Mouse (Mus musculus) hindbrain, embryonic 11.5 days (tissue): ENCODE results near the gene Ptch1. TPM values are rescaled to one million over a fixed set of nuclear protein-coding genes. Genes with fewer than 3 reads are reported as not detected.
A peak's percentile ranks its signal among the peaks of the same experiment; 100 is the strongest.

Source experiments
- ATAC-seq: fragments of 200-750 bp; cut with Nextera tagmentation; 2 replicates; pipeline ENCODE4 v1.8.0; 2017; ENCODE audit warnings: mild to moderate bottlenecking, moderate TSS enrichment, moderate library complexity; ENCODE audit not compliant: low FRiP score
- DNase-seq: peaks from one replicate; pipeline ENCODE4 v3.0.0-alpha.2; 2015; ENCODE audit warnings: low spot score
- H3K27ac ChIP-seq: fragments of 300-500 bp; sonication (generic); 2 replicates; pipeline ENCODE4 v1.5.1; 2014; ENCODE audit warnings: mild to moderate bottlenecking, low read depth, low read length
- H3K27me3 ChIP-seq: fragments of 300-500 bp; sonication (generic); 2 replicates; pipeline ENCODE4 v1.6.1; 2014; ENCODE audit warnings: mild to moderate bottlenecking, low read length, moderate library complexity, mixed read lengths; ENCODE audit not compliant: control insufficient read depth, insufficient read depth
- H3K36me3 ChIP-seq: fragments of 300-500 bp; sonication (generic); 2 replicates; pipeline ENCODE4 v1.6.1; 2014; ENCODE audit warnings: mild to moderate bottlenecking, low read length, moderate library complexity, mixed read lengths; ENCODE audit not compliant: control insufficient read depth, insufficient read depth
- H3K4me1 ChIP-seq: fragments of 300-500 bp; sonication (generic); replicated peaks from 2 replicates; pipeline ENCODE4 v1.6.1; 2014; ENCODE audit warnings: low read length, mixed read lengths; ENCODE audit not compliant: control insufficient read depth, insufficient read depth
- H3K4me2 ChIP-seq: fragments of 300-500 bp; sonication (generic); replicated peaks from 2 replicates; pipeline ENCODE4 v1.6.1; 2014; ENCODE audit warnings: mild to moderate bottlenecking, low read depth, low read length
- H3K4me3 ChIP-seq: fragments of 300-500 bp; sonication (generic); 2 replicates; pipeline ENCODE4 v1.5.1; 2014; ENCODE audit warnings: low read depth, low read length
- H3K9ac ChIP-seq: fragments of 300-500 bp; sonication (generic); 2 replicates; pipeline ENCODE4 v1.6.1; 2014; ENCODE audit warnings: low read depth, low read length
- H3K9me3 ChIP-seq: fragments of 300-500 bp; sonication (generic); 2 replicates; pipeline ENCODE4 v1.6.1; 2016; ENCODE audit warnings: low read length; ENCODE audit not compliant: control insufficient read depth
- WGBS: fragments of 180-500 bp; shearing (Covaris S2); extraction: QIAGEN DNeasy Blood & Tissue Kit; methylation state at CpG from one replicate; pipeline ENCODE4 v1.1.7; 2014; 5-methylcytosine and 5-hydroxymethylcytosine counted together
- polyA plus RNA-seq: library from polyadenylated mRNA; unstranded; fragments of >200 nt; fragmentation: Nextera tagmentation; extraction: Ambion mirVana; gene quantifications from 2 replicates; pipeline ENCODE4 v1.2.1, GENCODE M21; 2014

Gene Ptch1
- polyA plus RNA-seq, 1 experiment from 2014 or later = 28.4 TPM

DNA sequence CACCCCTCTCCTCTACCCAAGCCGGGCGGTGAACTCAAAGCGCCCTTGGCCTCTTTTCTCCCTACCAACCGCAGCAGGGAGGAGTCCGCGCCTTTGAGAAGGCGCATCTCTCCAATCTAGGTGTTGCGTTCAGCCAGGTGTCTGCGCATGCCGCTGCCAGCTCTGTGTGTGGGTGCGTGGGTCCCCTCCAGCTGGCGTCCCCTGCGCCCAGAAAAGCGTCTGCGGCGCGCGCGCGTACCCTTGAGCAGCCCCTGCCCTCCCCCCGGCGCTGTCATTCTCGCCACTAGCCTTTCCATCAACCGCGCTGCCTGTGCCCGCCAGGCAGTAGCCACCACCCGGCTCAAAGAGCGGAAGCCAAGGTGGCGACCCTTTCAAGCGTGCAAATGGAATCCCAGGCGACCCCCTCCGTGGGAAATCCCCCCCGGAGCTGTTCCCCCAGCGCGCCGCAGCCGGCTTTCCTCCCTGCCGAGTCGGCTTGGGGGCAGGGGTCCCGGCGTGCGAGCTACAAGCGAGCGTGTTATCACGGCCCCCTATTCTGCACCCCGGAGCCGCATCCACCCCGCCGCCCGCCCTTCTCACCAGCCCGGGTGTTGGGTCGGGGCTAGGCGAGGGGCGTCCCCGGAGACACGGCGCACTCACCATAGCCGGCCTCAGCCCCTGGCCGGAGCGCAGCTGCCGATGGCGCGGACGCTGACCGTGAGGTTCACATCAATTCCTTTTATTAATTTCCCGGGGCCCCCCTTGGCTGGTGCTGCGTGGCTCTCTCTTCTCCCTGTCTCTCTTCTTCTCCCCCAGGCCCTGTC lies 744 bp downstream of the Ptch1 start:
- Histone ChIP-seq H3K27me3 (peaks cover 46% of the 10 kb centered on the region), H3K4me2 (peak overlapping the region; percentile 97), H3K4me1 (peaks cover 8% of the 10 kb centered on the region)

DNA sequence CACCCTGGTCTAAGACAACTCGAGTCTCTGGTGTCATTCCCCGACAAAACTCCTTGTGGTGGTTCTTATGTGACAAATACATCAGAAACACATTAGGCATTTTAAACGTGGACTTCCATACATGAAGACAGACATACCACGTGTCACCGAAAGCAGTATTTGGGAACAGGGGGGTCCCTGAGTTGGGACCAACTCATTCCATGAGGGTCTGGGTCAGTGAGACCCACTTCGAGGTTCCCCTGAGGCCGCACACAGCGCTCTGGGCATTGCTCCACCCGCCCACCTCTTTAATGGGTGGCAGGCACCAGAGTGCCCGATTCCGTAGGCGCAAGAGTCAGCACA lies 1.3 kb downstream of the Ptch1 start:
- Histone ChIP-seq H3K27me3 (peaks cover 46% of the 10 kb centered on the region), H3K4me3 (peak overlapping the region; percentile 72), H3K4me1 (peaks cover 8% of the 10 kb centered on the region), H3K9me3 (no peaks in the 10 kb centered on the region), H3K9ac (peak overlapping the region; percentile 78), H3K27ac (peak overlapping the region; percentile 89), H3K4me2 (peak overlapping the region; percentile 97), H3K36me3 (no peaks in the 10 kb centered on the region)
- DNase-seq (no peak), ATAC-seq (no peak)
- WGBS = under 1% methylated on average over 12 of the region's 12 CpGs

More for the DNA sequence above, 744 bp downstream of the Ptch1 start:
- H3K36me3 ChIP-seq = no peaks in the 10 kb centered on the region
- H3K4me3 ChIP-seq = peak overlapping the region; percentile 72
- peak; percentile 75 for DNase-seq
- ATAC-seq = peak; percentile 67
- no peaks in the 10 kb centered on the region for H3K9me3 ChIP-seq
- under 1% methylated on average over 65 of the region's 67 CpGs for WGBS
- H3K27ac ChIP-seq = peak overlapping the region; percentile 89
- peak overlapping the region; percentile 78 for H3K9ac ChIP-seq

DNA sequence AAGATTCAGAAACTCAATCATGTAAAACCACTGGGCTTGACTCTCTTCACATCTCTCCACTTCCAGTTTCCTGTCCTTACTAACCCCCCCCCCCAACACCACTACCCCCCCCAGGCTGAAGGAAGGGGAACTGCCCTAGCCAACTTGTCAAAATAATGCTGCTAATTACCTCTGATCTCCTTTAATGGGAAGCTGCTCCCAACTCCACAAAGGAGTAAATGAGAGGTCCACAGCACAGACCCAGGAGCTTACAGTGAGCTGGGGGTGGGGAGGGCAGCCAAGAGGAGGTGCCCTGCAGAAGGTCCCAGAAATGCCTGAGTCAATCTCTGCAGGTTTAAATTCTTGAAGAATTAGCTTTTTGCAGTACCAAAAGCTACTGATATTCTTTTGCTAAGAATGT lies 2.9 kb downstream of the Ptch1 start:
- Histone ChIP-seq H3K36me3 (no peaks in the 10 kb centered on the region), H3K4me3 (0 out of 2 replicates have a peak overlapping the region, but pooled peaks have one; percentile 9), H3K27ac (no peak overlapping the region), H3K4me2 (no peak overlapping the region), H3K4me1 (peaks cover 8% of the 10 kb centered on the region), H3K9me3 (no peaks in the 10 kb centered on the region), H3K9ac (no peak overlapping the region), H3K27me3 (peaks cover 44% of the 10 kb centered on the region)
- DNase-seq (peak; percentile 11), ATAC-seq (no peak)

DNA sequence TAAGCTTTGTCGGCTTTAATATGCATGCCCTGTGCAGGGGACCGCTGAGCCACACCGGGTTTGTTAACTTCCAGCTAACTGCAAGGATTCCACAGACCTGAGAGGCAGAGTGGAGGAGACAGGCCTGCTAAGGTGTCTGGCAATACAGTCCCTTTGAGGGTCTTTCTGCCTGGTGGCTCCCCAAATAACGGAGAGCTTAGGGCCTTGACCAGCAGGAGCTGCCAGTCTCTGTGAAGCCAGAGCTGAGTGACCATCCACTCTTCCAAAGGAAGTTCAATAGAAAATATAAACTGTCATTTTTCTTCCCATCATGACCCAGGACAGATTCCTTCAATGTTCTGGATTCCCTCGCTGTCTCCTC lies 4.0 kb downstream of the Ptch1 start:
- DNase-seq (peak; percentile 14), ATAC-seq (no peak)
- H3K4me1 ChIP-seq = peaks cover 8% of the 10 kb centered on the region
- no peaks in the 10 kb centered on the region for H3K36me3 ChIP-seq
- H3K4me2 ChIP-seq = no peak overlapping the region
- H3K9me3 ChIP-seq = no peaks in the 10 kb centered on the region
- H3K27me3 ChIP-seq = peaks cover 38% of the 10 kb centered on the region
- no peak overlapping the region for H3K4me3 ChIP-seq
- H3K9ac ChIP-seq = no peak overlapping the region
- WGBS = 4% methylated on average over 5 of the region's 5 CpGs
- no peak overlapping the region for H3K27ac ChIP-seq

DNA sequence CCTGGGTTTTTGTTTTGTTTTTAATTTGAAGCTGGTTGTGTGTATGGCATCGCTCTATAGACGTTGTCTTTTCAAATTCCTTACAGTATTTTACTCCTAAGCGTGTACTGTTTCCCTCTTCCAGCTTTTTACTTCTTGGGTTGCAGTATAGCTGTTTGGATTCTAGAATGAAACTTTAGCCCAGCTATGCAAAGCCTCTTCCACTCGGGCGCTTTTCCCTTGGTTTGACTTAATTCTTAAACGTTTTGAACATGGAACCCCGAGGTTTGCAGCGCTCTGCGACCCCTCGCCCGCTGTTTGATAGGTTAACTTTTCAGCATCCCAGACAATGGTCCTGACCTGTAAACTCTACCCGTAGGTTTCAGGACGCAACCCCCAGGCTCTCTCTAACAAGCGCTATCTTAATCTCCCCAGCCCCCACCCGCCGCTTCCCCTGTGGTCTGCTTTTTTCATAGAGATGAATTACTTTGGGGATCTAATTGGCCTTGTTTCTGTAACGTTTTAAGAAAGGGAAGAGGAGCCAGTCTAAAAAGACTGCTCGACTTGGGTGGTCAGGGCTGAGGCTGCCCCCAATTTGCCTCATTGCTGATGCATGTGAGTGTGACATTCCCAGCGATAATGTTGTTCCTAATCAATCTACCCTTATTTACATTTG lies 4.5 kb downstream of the Ptch1 start:
- Histone ChIP-seq H3K4me3 (peak overlapping the region; percentile 97), H3K36me3 (no peaks in the 10 kb centered on the region), H3K9me3 (no peaks in the 10 kb centered on the region), H3K4me2 (peak overlapping the region; percentile 79), H3K27me3 (peaks cover 33% of the 10 kb centered on the region), H3K9ac (no peak overlapping the region), H3K4me1 (peaks cover 8% of the 10 kb centered on the region), H3K27ac (peak overlapping the region; percentile 84)
- 1% methylated on average over 19 of the region's 19 CpGs for WGBS
- ATAC-seq (no peak), DNase-seq (peak; percentile 43)

DNA sequence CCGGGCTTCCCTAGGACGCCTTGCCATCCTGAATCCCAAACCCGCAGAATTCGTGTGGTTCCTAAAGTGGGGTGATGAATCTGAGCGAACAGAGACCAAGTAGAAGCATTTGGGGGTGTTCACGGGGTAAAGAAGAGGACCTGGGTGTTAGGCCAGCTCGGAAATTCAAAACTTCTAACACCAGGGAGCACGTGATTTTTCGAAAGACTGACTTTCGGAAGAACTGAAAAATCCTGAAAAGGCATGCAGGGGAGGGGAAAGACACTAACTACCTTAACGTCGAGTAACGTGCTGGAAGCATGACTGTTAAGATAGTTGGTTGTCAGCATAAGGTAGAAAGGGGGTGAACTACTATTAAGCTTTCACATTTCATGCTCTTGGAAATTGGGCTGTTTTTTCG lies 5.1 kb downstream of the Ptch1 start:
- Histone ChIP-seq H3K4me3 (peak overlapping the region; percentile 97), H3K9ac (peak overlapping the region; percentile 55), H3K27me3 (peaks cover 28% of the 10 kb centered on the region), H3K36me3 (no peaks in the 10 kb centered on the region), H3K4me2 (peak overlapping the region; percentile 79), H3K4me1 (peaks cover 5% of the 10 kb centered on the region), H3K9me3 (no peaks in the 10 kb centered on the region), H3K27ac (peak overlapping the region; percentile 84; the same call in 1 of the 2 replicates)
- ATAC-seq (no peak), DNase-seq (no peak)
- WGBS = 1% methylated on average over 14 of the region's 14 CpGs

DNA sequence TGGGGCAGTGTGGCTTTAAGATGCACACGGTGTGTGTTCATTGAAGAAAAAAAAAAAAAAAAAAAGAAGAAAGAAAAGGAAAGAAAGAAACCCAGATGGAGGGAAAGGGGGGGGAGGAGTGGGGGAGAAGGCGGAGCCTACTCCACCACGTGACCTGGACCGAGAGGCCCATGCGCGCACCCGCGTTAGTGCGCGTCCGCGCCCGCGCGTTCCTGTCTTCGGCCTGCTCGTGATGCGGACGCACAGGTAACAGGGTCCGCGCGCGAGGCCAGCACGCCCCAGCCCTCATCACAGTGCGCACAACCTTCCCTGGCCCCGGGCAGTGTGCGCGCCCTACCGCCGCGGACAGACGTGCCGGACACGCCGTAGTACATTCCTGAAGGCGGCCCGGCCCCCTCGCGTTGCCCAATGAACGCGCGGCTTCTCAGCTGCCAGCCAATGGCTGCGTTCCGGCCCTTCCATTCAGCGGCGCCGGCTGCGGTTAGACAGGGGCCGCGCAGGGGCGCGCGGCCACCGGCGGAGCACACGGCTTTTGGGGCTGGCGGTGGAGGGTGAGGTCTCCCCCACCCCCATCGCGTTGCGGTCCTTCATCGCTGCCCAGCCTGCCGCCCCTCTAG lies 5.6 kb downstream of the Ptch1 start:
- H3K4me1 ChIP-seq = peaks cover 5% of the 10 kb centered on the region
- peak overlapping the region; percentile 84 for H3K27ac ChIP-seq
- H3K27me3 ChIP-seq = peaks cover 28% of the 10 kb centered on the region
- under 1% methylated on average over 60 of the region's 62 CpGs for WGBS
- peak overlapping the region; percentile 97 for H3K4me3 ChIP-seq
- peak overlapping the region; percentile 55 for H3K9ac ChIP-seq
- no peaks in the 10 kb centered on the region for H3K9me3 ChIP-seq
- ATAC-seq (peak; percentile 81), DNase-seq (peak; percentile 97)
- H3K36me3 ChIP-seq = no peaks in the 10 kb centered on the region
- peak overlapping the region; percentile 79 for H3K4me2 ChIP-seq

DNA sequence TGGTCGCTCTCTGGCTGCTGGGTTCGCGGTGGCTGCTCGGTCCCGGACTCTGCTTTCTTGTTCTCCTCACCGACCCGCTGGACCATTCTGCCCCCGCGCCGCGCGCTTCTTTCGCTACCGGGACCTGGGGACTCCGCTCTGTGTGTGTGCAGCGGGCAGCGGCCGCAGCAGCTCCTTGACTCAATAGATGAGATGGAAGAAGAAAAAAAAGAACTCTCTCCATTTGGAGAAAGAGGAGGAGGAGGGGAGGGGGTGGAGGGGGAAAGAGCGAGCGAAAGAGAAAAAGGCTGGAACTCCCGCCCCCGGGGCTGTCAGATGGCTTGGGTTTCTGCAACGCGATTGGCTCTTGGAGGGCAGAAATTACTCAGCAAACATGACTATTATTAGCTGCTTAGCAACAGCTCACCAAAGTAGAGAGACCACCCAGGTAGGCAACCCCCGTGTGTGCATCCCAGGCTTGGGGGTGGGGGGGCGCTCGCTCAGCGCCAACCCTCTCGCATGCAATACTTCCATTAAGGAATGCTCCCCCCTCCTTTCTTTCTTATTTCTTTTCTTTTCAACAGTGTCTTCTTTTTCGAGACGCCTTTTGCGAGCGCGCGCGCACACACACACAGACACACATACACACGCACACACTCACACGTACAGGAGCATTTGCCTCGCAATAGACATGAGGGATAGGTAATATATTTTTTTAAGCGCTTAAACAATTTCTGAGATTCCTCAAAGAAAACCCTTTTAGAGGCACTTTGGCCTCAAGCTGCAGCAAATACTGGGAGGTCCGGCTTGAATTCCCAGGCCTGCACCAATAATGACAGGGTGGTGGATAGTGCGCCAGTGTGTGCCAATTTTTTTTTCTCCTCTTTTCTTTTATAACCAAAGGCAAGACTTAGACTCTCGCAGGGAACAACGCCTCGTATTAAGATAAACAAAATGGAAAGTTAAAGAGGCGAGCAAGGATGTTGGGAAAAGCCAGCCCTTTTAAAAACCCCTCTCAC lies 7.1 kb downstream of the Ptch1 start:
- peak overlapping the region; percentile 99 for H3K27ac ChIP-seq
- H3K4me2 ChIP-seq = peak overlapping the region; percentile 97
- H3K36me3 ChIP-seq = no peaks in the 10 kb centered on the region
- no peaks in the 10 kb centered on the region for H3K9me3 ChIP-seq
- ATAC-seq (peak; percentile 72), DNase-seq (peak; percentile 93)
- peaks cover 5% of the 10 kb centered on the region for H3K4me1 ChIP-seq
- 1% methylated on average over 46 of the region's 46 CpGs for WGBS
- H3K27me3 ChIP-seq = peaks cover 25% of the 10 kb centered on the region
- peak overlapping the region; percentile 98 for H3K9ac ChIP-seq
- H3K4me3 ChIP-seq = peak overlapping the region; percentile 97
